Comparison of ENCODE assay signal across 8 mouse cellular contexts in the genomic region with DNA sequence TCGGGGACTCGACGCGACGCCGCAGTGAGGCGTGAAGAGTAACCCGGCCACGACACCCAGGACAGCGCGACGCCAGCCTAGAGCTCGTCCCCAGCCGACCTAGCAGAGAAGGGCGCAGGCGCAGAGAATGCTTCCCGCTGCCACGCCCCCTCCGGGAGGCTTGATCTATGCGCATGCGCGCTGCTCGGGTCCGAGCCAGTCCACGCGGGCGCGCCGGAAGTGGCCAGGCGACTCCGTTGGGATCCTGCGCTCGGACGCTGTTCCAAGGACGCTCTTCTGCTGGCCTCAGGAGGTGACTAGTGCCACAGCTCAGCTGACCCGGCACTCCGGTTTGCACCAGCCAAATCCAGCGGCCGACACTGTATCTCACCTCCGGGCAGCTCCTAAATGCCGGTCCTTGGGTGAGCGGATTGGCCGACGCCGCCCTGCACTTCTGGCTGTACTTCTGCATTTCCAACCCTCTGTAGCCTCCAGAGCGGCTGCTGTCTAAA. TPM values are rescaled to one million over a fixed set of nuclear protein-coding genes. Genes with fewer than 3 reads are reported as not detected.
DNase-seq lines count a peak whose midpoint lies in the region; ATAC-seq and TF ChIP-seq lines count a peak whose summit lies in the region.

TSS of gene Zfyve16 (minus strand) at position 148 of the 491 bp plus-strand sequence.

- H3K4me2 ChIP-seq in heart, embryonic 12.5 days = peak within 1 kb of the TSS; percentile 70
- H3K4me2 ChIP-seq in kidney, postnatal 0 days (ENCODE audit: low read length) = peak within 1 kb of the TSS; percentile 76
- peak within 1 kb of the TSS; percentile 90 for H3K4me2 ChIP-seq in liver, embryonic 11.5 days
- peak within 1 kb of the TSS; percentile 66 for H3K4me2 ChIP-seq in stomach, embryonic 14.5 days (replicated peaks; ENCODE audit: low read depth, low read length)

- WGBS in heart, embryonic 12.5 days = under 1% methylated on average over 46 of the region's 46 CpGs
- under 1% methylated on average over 44 of the region's 46 CpGs for WGBS in kidney, postnatal 0 days
- under 1% methylated on average over 46 of the region's 46 CpGs for WGBS in liver, embryonic 11.5 days
- under 1% methylated on average over 46 of the region's 46 CpGs for WGBS in stomach, embryonic 14.5 days

- peak within 1 kb of the TSS; percentile 98 for H3K27ac ChIP-seq in heart, embryonic 12.5 days (ENCODE audit: poor library complexity, severe bottlenecking)
- peak within 1 kb of the TSS; percentile 97 for H3K27ac ChIP-seq in kidney, postnatal 0 days
- H3K27ac ChIP-seq in liver, embryonic 11.5 days (ENCODE audit: low read depth, low read length) = peak within 1 kb of the TSS; percentile 92
- H3K27ac ChIP-seq in stomach, embryonic 14.5 days (ENCODE audit: low read length) = peak within 1 kb of the TSS; percentile 93

- peak; percentile 95 for ATAC-seq in erythroid progenitor cell, adult 5-6 weeks (replicated peaks; ENCODE audit: low FRiP score, poor library complexity, severe bottlenecking)
- ATAC-seq in heart, embryonic 12.5 days (ENCODE audit: insufficient number of reproducible peaks, low FRiP score) = peak; percentile 98
- ATAC-seq in kidney, postnatal 0 days (replicated peaks; ENCODE audit: low FRiP score, low read depth) = peak; percentile 99
- ATAC-seq in liver, embryonic 11.5 days (replicated peaks; ENCODE audit: low FRiP score) = peak; percentile 96
- peak; percentile 96 for ATAC-seq in stomach, embryonic 14.5 days (ENCODE audit: insufficient number of reproducible peaks, insufficient read depth, low FRiP score, low read depth)

- peak within 1 kb of the TSS; percentile 88 for H3K9ac ChIP-seq in heart, embryonic 12.5 days
- peak within 1 kb of the TSS; percentile 83 for H3K9ac ChIP-seq in kidney, postnatal 0 days (ENCODE audit: low read depth, low read length)
- peak within 1 kb of the TSS; percentile 75 for H3K9ac ChIP-seq in liver, embryonic 11.5 days (ENCODE audit: low read depth, low read length)
- H3K9ac ChIP-seq in stomach, embryonic 14.5 days (replicated peaks; ENCODE audit: low read depth, low read length) = peak within 1 kb of the TSS; percentile 74

- DNase-seq in CD4-positive helper T cell, adult 2 months (ENCODE audit: low read depth, low spot score) = peak; percentile 91
- peak; percentile 82 for DNase-seq in brain, embryonic 18.5 days (ENCODE audit: low read depth, low spot score)
- peak; percentile 98 for DNase-seq in kidney, postnatal 0 days (ENCODE audit: low spot score)
- DNase-seq in liver, embryonic 11.5 days (ENCODE audit: low spot score) = peak; percentile 97
- peak; percentile 95 for DNase-seq in naive thymus-derived CD4-positive, alpha-beta T cell, adult 2 months (ENCODE audit: low read depth)

- peak within 1 kb of the TSS; percentile 82 for H3K4me3 ChIP-seq in heart, embryonic 12.5 days
- H3K4me3 ChIP-seq in kidney, postnatal 0 days (replicated peaks; ENCODE audit: low read depth, low read length) = peak within 1 kb of the TSS; percentile 75
- H3K4me3 ChIP-seq in liver, embryonic 11.5 days (ENCODE audit: low read depth, low read length) = peak within 1 kb of the TSS; percentile 72
- peak within 1 kb of the TSS; percentile 76 for H3K4me3 ChIP-seq in stomach, embryonic 14.5 days (ENCODE audit: low read depth, low read length)

- no peaks in the 10 kb centered on the region for H3K27me3 ChIP-seq in heart, embryonic 12.5 days (replicated peaks)
- H3K27me3 ChIP-seq in kidney, postnatal 0 days (ENCODE audit: insufficient read depth, low read length) = no peaks in the 10 kb centered on the region
- no peaks in the 10 kb centered on the region for H3K27me3 ChIP-seq in liver, embryonic 11.5 days (replicated peaks; ENCODE audit: control insufficient read depth, insufficient read depth, low read length)
- H3K27me3 ChIP-seq in stomach, embryonic 14.5 days (ENCODE audit: control insufficient read depth, insufficient read depth, low read length) = no peaks in the 10 kb centered on the region

- peaks cover 6% of the 10 kb centered on the region for H3K4me1 ChIP-seq in heart, embryonic 12.5 days (replicated peaks)
- no peaks in the 10 kb centered on the region for H3K4me1 ChIP-seq in kidney, postnatal 0 days (replicated peaks; ENCODE audit: insufficient read depth, low read length)
- H3K4me1 ChIP-seq in liver, embryonic 11.5 days (replicated peaks; ENCODE audit: control insufficient read depth, insufficient read depth, low read length) = peaks cover 5% of the 10 kb centered on the region; the same call in 1 of the 2 replicates
- peaks cover 9% of the 10 kb centered on the region; the same call in 1 of the 2 replicates for H3K4me1 ChIP-seq in stomach, embryonic 14.5 days (ENCODE audit: control insufficient read depth, insufficient read depth, low read length)

- no peaks in the 10 kb centered on the region for H3K9me3 ChIP-seq in heart, embryonic 12.5 days (replicated peaks)
- H3K9me3 ChIP-seq in kidney, postnatal 0 days (replicated peaks; ENCODE audit: low read length) = no peaks in the 10 kb centered on the region
- H3K9me3 ChIP-seq in liver, embryonic 11.5 days (ENCODE audit: control insufficient read depth, low read length) = no peaks in the 10 kb centered on the region
- H3K9me3 ChIP-seq in stomach, embryonic 14.5 days (ENCODE audit: control insufficient read depth, low read depth, low read length) = no peaks in the 10 kb centered on the region

- H3K36me3 ChIP-seq in heart, embryonic 12.5 days = 0 out of 2 replicates have a peak, but pooled peaks cover 3% of the 10 kb centered on the region
- H3K36me3 ChIP-seq in kidney, postnatal 0 days (ENCODE audit: insufficient read depth, low read length) = no peaks in the 10 kb centered on the region
- H3K36me3 ChIP-seq in liver, embryonic 11.5 days (ENCODE audit: control insufficient read depth, insufficient read depth, low read length) = no peaks in the 10 kb centered on the region
- H3K36me3 ChIP-seq in stomach, embryonic 14.5 days (ENCODE audit: control insufficient read depth, insufficient read depth, low read length) = no peaks in the 10 kb centered on the region

- no peak for TF ChIP-seq CTCF in kidney, postnatal 0 days (IDR thresholded peaks at IDR 0.05; ENCODE audit: low read depth)

RNA-seq across cellular contexts. Expression of gene Zfyve16, which starts in this region (rescaled TPM):
- 1.4 and 3.4 TPM in 2 replicates for total RNA-seq in erythroid progenitor cell, adult 5-6 weeks (2015; ENCODE audit: low replicate concordance)
- total RNA-seq in erythroid progenitor cell, adult 5-6 weeks (2017; ENCODE audit: low replicate concordance) = 1.7 and 3.9 TPM in 2 replicates
- polyA plus RNA-seq in heart, embryonic 12.5 days (2016; fragmentation: Nextera tagmentation; extraction: Ambion mirVana) = 11.5 and 13.5 TPM in 2 replicates
- 9.2 and 10.1 TPM in 2 replicates for polyA plus RNA-seq in kidney, postnatal 0 days (2015; fragmentation: Nextera tagmentation; extraction: Ambion mirVana)
- polyA plus RNA-seq in liver, embryonic 11.5 days (2014; fragmentation: Nextera tagmentation; extraction: Ambion mirVana) = 6.6 TPM in 2 replicates
- polyA plus RNA-seq in stomach, embryonic 14.5 days (2014; fragmentation: Nextera tagmentation; extraction: Ambion mirVana) = 14.6 TPM in 2 replicates

Comparison
In these comparisons a context has a peak if more than half of its experiments do, and no peak if none do; other contexts are left out.
1. Peak in every context shown above with its lines: DNase-seq, ATAC-seq, H3K4me3 ChIP-seq and H3K27ac ChIP-seq.